Mouse (Mus musculus) forebrain, embryonic 11.5 days (tissue): ENCODE measurements around the gene Nin. TPM values are rescaled to one million over a fixed set of nuclear protein-coding genes. Genes with fewer than 3 reads are reported as not detected.

ENCODE experiments used
- ATAC-seq: fragments of 200-750 bp; cut with Nextera tagmentation; replicated peaks from 2 replicates; pipeline ENCODE4 v1.8.0; 2017; ENCODE audit warnings: moderate TSS enrichment; ENCODE audit not compliant: low FRiP score
- DNase-seq: peaks from one replicate; pipeline ENCODE4 v3.0.0-alpha.2; 2017; ENCODE audit warnings: low spot score
- H3K27ac ChIP-seq: fragments of 300-500 bp; sonication (generic); 2 replicates; pipeline ENCODE4 v1.5.1; 2014; ENCODE audit warnings: low read depth, low read length
- H3K27me3 ChIP-seq: fragments of 300-500 bp; sonication (generic); 2 replicates; pipeline ENCODE4 v1.6.1; 2014; ENCODE audit warnings: mild to moderate bottlenecking, low read length, mixed read lengths; ENCODE audit not compliant: control insufficient read depth, insufficient read depth
- H3K36me3 ChIP-seq: fragments of 300-500 bp; sonication (generic); 2 replicates; pipeline ENCODE4 v1.6.1; 2014; ENCODE audit warnings: mild to moderate bottlenecking, low read length, moderate library complexity, mixed read lengths; ENCODE audit not compliant: control insufficient read depth, insufficient read depth
- H3K4me1 ChIP-seq: fragments of 300-500 bp; sonication (generic); replicated peaks from 2 replicates; pipeline ENCODE4 v1.6.1; 2014; ENCODE audit warnings: low read length, mixed read lengths; ENCODE audit not compliant: control insufficient read depth, insufficient read depth
- H3K4me2 ChIP-seq: fragments of 300-500 bp; sonication (generic); 2 replicates; pipeline ENCODE4 v1.6.1; 2014; ENCODE audit warnings: low read depth, mild to moderate bottlenecking, low read length, moderate library complexity, mixed read lengths; ENCODE audit not compliant: severe bottlenecking
- H3K4me3 ChIP-seq: fragments of 300-500 bp; sonication (generic); 2 replicates; pipeline ENCODE4 v1.5.1; 2014; ENCODE audit warnings: low read depth, low read length
- H3K9ac ChIP-seq: fragments of 300-500 bp; sonication (generic); 2 replicates; pipeline ENCODE4 v1.6.1; 2014; ENCODE audit warnings: low read length
- H3K9me3 ChIP-seq: fragments of 300-500 bp; sonication (generic); 2 replicates; pipeline ENCODE4 v1.6.1; 2016; ENCODE audit warnings: low read length, mixed read lengths; ENCODE audit not compliant: control insufficient read depth
- WGBS: fragments of 180-500 bp; shearing (Covaris S2); extraction: QIAGEN DNeasy Blood & Tissue Kit; methylation state at CpG from one replicate; pipeline ENCODE4 v1.1.7; 2014; 5-methylcytosine and 5-hydroxymethylcytosine counted together
- polyA plus RNA-seq: library from polyadenylated mRNA; unstranded; fragments of >200 nt; fragmentation: Nextera tagmentation; extraction: Ambion mirVana; gene quantifications from 2 replicates; pipeline ENCODE4 v1.2.1, GENCODE M21; 2014

Nin gene
- polyA plus RNA-seq: 13.0 and 13.3 TPM in 2 replicates

GRCm38 (mm10) chr12:70113351-70113750, at the start of gene Nin:
Gene Nin (minus strand): TSS chr12:70113717.
- no peak within 1 kb of the TSS for H3K9ac ChIP-seq

DNA sequence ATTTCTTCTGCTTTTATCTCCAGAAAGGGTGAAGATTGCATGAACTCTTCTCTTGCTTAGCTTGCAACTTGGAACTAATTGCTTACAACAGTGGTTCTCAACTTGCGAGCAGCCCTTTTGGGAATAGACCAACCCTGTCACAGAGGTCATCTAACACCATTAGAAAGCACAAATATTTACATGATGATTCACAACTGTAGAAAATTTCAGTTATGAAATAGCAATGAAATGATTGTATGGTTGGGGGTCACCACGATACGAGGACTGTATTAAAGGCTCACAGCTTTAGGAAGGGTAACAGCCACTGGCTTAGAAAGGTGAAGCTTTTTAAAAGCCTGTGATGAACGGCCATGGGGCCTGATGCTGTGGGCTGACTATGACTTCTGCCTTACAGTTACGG, 47.5 kb upstream of the Nin start:
- no peak for DNase-seq

More at GRCm38 (mm10) chr12:70113351-70113750, at the start of gene Nin:
- no peak within 1 kb of the TSS for H3K27ac ChIP-seq
- no peaks in the 10 kb centered on the region for H3K36me3 ChIP-seq
- peaks cover 14% of the 10 kb centered on the region; the same call in 1 of the 2 replicates for H3K27me3 ChIP-seq
- no peaks in the 10 kb centered on the region for H3K9me3 ChIP-seq
- 50% methylated on average over 11 of the region's 11 CpGs for WGBS
- peaks cover 4% of the 10 kb centered on the region for H3K4me1 ChIP-seq
- H3K4me3 ChIP-seq: no peak within 1 kb of the TSS
- DNase-seq (no peak), ATAC-seq (no peak)
- no peak within 1 kb of the TSS for H3K4me2 ChIP-seq

GRCm38 (mm10) chr12:70157292-70158066, 44.0 kb upstream of the Nin start:
- Histone ChIP-seq H3K9ac (no peak overlapping the region), H3K9me3 (no peaks in the 10 kb centered on the region), H3K4me3 (no peak overlapping the region), H3K4me2 (no peak overlapping the region), H3K4me1 (no peaks in the 10 kb centered on the region), H3K36me3 (no peaks in the 10 kb centered on the region), H3K27me3 (no peaks in the 10 kb centered on the region), H3K27ac (no peak overlapping the region)
- DNase-seq: no peak
- 59% methylated on average over 5 of the region's 5 CpGs for WGBS
- no peak for ATAC-seq

More for the DNA sequence above, 47.5 kb upstream of the Nin start:
- Histone ChIP-seq H3K4me1 (no peaks in the 10 kb centered on the region), H3K9ac (no peak overlapping the region), H3K36me3 (no peaks in the 10 kb centered on the region), H3K4me2 (no peak overlapping the region), H3K4me3 (no peak overlapping the region), H3K27me3 (no peaks in the 10 kb centered on the region), H3K9me3 (no peaks in the 10 kb centered on the region), H3K27ac (no peak overlapping the region)
- no peak for ATAC-seq
- 87% methylated on average over 5 of the region's 5 CpGs for WGBS

DNA sequence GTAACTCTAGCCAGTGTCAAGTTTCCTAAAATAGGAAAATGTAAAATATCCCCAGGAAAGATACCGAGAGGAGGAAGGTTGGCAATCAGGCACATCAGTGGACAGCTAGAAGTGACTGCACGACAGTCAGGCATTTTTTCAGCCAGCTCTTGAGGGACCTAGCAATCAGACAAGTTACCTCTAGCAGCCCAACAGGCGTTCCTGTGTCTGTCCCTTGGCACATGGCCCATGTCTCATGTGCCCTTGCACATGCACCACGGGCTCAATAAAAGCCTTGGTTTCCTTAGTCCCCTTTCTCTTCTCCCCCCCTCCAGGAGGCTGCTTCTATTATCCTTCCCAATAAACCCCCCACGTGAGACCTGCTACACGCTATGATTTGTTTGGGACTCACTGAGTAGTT, 42.7 kb upstream of the Nin start:
- H3K4me3 ChIP-seq: no peak overlapping the region
- H3K36me3 ChIP-seq: no peaks in the 10 kb centered on the region
- no peak overlapping the region for H3K4me2 ChIP-seq
- H3K9ac ChIP-seq: no peak overlapping the region
- WGBS: 71% methylated on average over 6 of the region's 6 CpGs
- ATAC-seq: no peak
- no peak for DNase-seq
- H3K4me1 ChIP-seq: no peaks in the 10 kb centered on the region
- no peak overlapping the region for H3K27ac ChIP-seq
- no peaks in the 10 kb centered on the region for H3K9me3 ChIP-seq
- H3K27me3 ChIP-seq: no peaks in the 10 kb centered on the region

DNA sequence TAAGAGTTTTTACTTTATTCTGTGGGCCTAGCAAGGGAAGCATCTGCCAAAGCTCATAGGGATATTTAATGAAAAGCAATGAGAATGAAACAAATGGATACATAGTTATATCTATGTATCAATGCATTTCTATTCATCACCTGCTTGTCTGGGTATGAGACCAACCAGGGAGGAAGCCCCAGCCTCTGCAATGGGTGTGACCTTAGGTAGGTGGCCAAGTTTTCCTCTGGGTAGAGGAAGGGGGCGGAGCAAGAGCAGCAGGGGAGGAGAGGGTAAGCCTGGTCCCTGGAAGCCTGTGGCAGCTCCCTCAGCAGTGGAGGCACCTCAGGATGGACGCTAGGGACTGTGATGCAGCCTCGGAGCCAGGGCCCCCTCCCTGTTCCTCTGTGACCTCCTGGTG, 40.3 kb upstream of the Nin start, which contains the start of gene Abhd12b:
Gene Abhd12b (plus strand): TSS at position 301 of the 400 bp plus-strand sequence.
- Histone ChIP-seq H3K36me3 (no peaks in the 10 kb centered on the region), H3K4me1 (no peaks in the 10 kb centered on the region), H3K9me3 (no peaks in the 10 kb centered on the region), H3K4me2 (no peak within 1 kb of the TSS), H3K4me3 (no peak within 1 kb of the TSS), H3K27me3 (no peaks in the 10 kb centered on the region), H3K27ac (no peak within 1 kb of the TSS), H3K9ac (no peak within 1 kb of the TSS)
- 53% methylated on average over 3 of the region's 3 CpGs for WGBS
- DNase-seq: no peak
- ATAC-seq: no peak

DNA sequence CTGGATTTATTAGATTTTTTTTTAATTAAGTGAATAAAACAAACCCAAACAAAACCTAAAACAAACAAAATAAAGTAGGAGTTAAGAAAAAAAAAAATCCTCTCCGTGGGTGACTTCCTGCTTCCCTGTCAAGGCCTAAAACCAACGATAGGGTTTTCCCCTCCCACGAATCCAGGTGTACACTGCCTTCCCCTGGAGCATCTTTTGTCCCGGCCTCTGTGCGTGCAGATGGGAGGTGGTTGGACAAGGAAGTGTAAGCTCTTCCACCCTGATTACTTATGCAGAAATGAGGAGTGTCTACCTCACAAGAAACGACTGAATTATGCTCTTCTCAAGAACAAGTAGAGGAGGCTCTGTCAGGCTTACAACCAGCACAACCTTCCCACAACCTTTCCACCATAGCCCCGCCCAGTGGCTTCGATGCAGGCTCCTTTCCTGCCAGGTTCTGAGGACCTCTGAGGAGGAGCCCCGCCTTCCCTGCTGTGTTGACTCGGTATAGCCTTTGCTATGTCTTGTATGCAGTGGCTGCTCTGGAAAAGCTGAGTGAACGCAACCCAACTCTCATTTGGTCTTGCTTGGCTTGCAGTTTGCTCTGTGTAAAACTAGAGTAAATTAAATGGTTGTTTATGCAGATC, 35.2 kb upstream of the Nin start:
- H3K4me3 ChIP-seq: no peak overlapping the region
- 16% methylated on average over 11 of the region's 11 CpGs for WGBS
- no peaks in the 10 kb centered on the region for H3K36me3 ChIP-seq
- H3K9me3 ChIP-seq: no peaks in the 10 kb centered on the region
- no peak for ATAC-seq
- H3K4me2 ChIP-seq: no peak overlapping the region; the same call in 1 of the 2 replicates
- no peak overlapping the region for H3K9ac ChIP-seq
- H3K27me3 ChIP-seq: no peaks in the 10 kb centered on the region
- no peak for DNase-seq
- H3K4me1 ChIP-seq: peaks cover 2% of the 10 kb centered on the region; the same call in 1 of the 2 replicates
- no peak overlapping the region for H3K27ac ChIP-seq

DNA sequence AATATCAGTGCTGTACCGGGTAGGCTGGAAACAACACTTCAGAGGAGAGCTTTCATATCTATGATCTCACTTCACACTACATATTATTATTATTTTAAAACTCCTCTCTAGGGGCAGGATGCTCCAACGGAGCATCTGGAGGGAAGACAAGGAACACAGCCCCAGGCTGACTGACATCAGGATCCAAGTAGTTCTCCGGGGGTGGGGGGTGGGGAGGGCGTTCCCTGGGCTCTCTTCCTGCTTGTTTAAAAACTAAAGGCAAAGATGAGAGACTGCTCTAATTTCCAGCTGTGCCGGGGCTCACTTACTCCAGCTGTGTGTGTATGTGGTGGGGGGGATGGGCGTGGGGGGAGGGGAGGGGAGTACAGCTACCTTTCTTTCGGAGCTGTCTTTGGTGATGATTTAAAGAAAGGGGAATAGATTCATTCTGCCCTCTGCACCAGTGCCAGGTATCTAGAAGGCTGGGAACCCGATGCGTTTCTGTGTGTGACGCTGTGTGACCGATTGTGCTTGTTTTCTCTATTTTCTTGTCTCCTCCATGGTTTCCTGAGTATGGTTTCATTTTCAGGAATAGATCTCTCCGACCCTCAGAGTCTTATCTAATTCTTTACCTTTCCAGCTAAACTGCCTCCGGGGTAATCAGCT, 34.6 kb upstream of the Nin start:
- H3K36me3 ChIP-seq: no peaks in the 10 kb centered on the region
- H3K4me3 ChIP-seq: no peak overlapping the region
- H3K9me3 ChIP-seq: no peaks in the 10 kb centered on the region
- H3K4me1 ChIP-seq: peaks cover 2% of the 10 kb centered on the region; the same call in 1 of the 2 replicates
- no peak overlapping the region; the same call in 1 of the 2 replicates for H3K4me2 ChIP-seq
- no peak overlapping the region for H3K27ac ChIP-seq
- 0 out of 2 replicates have a peak overlapping the region, but pooled peaks have one; percentile 4 for H3K9ac ChIP-seq
- DNase-seq (peak; percentile 59), ATAC-seq (no peak)
- 9% methylated on average over 13 of the region's 13 CpGs for WGBS
- no peaks in the 10 kb centered on the region for H3K27me3 ChIP-seq

DNA sequence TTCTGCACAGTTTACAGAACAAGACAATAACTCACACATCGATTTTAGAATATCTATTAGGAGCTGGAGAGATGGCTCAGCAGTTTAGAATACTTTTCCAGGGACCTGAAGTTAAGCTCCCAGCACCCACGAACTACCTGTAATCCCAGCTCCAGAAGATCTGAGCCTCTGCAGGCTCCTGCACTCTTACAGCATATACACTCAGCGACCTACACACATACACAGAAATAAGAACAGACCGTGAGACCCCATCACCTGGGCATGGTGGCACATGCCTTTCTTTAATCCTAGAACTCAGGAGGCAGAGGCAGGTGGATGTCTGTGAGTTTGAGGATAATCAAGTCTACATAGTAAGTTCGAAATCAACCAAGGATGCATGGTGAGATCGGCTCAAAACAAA, 32.1 kb upstream of the Nin start:
- Histone ChIP-seq H3K4me2 (no peak overlapping the region), H3K4me3 (no peak overlapping the region), H3K9me3 (no peaks in the 10 kb centered on the region), H3K9ac (no peak overlapping the region), H3K36me3 (no peaks in the 10 kb centered on the region), H3K4me1 (peaks cover 2% of the 10 kb centered on the region; the same call in 1 of the 2 replicates), H3K27me3 (no peaks in the 10 kb centered on the region), H3K27ac (no peak overlapping the region)
- no peak for ATAC-seq
- WGBS: 88% methylated on average over 6 of the region's 6 CpGs
- no peak for DNase-seq
